ENCODE assay signal across 8 mouse cellular contexts in genomic region chr3:144568861-144569361, GRCm38 (mm10). TPM values are rescaled to one million over a fixed set of nuclear protein-coding genes. Genes with fewer than 3 reads are reported as not detected.
DNase-seq lines count a peak whose midpoint lies in the region; ATAC-seq and TF ChIP-seq lines count a peak whose summit lies in the region.

No protein-coding gene starts in this region.

- peaks cover 20% of the 10 kb centered on the region for H3K36me3 ChIP-seq in liver, embryonic 12.5 days
- H3K36me3 ChIP-seq in neural tube, embryonic 12.5 days, result peaks cover 5% of the 10 kb centered on the region

- ATAC-seq in liver, embryonic 12.5 days, result no peak
- no peak for ATAC-seq in neural tube, embryonic 12.5 days (ENCODE audit: low FRiP score, low read depth)

- H3K4me2 ChIP-seq in liver, embryonic 12.5 days, result peak overlapping the region; percentile 100
- H3K4me2 ChIP-seq in neural tube, embryonic 12.5 days (replicated peaks), result peak overlapping the region; percentile 84

- DNase-seq in kidney, adult 11 months, result peak; percentile 7
- DNase-seq in kidney, postnatal 14 days, result no peak
- peak; percentile 18 for DNase-seq in heart, postnatal 4 days
- DNase-seq in frontal cortex, adult 2 months (ENCODE audit: extremely low spot score in 1 of 2, low spot score in 1 of 2), result no peak
- DNase-seq in gastrocnemius, postnatal 36 days, result no peak

- peak overlapping the region; percentile 9; the same call in 1 of the 2 replicates for H3K27ac ChIP-seq in bone marrow macrophage, adult 2 months (ENCODE audit: insufficient read depth, low read depth, low read length)
- 0 out of 2 replicates have a peak overlapping the region, but pooled peaks have one; percentile 85 for H3K27ac ChIP-seq in liver, embryonic 12.5 days
- 0 out of 2 replicates have a peak overlapping the region, but pooled peaks have one; percentile 79 for H3K27ac ChIP-seq in neural tube, embryonic 12.5 days

- no peaks in the 10 kb centered on the region for H3K9me3 ChIP-seq in liver, embryonic 12.5 days (replicated peaks)
- H3K9me3 ChIP-seq in neural tube, embryonic 12.5 days, result no peaks in the 10 kb centered on the region

- WGBS in liver, embryonic 12.5 days (ENCODE audit: insufficient replicate concordance), result under 1% methylated on average over 21 of the region's 21 CpGs
- under 1% methylated on average over 21 of the region's 21 CpGs for WGBS in neural tube, embryonic 12.5 days

- TF ChIP-seq POLR2A in bone marrow macrophage, adult 2 months (IDR thresholded peaks at IDR 0.05; ENCODE audit: borderline replicate concordance, low read depth, low read length), result no peak

- peak overlapping the region; percentile 82 for H3K4me3 ChIP-seq in bone marrow macrophage, adult 2 months (ENCODE audit: insufficient read depth, low read length)
- peak overlapping the region; percentile 88 for H3K4me3 ChIP-seq in liver, embryonic 12.5 days
- peak overlapping the region; percentile 62 for H3K4me3 ChIP-seq in neural tube, embryonic 12.5 days

- H3K4me1 ChIP-seq in bone marrow macrophage, adult 2 months (ENCODE audit: control insufficient read depth, insufficient read depth, low read length), result peaks cover 18% of the 10 kb centered on the region
- H3K4me1 ChIP-seq in liver, embryonic 12.5 days, result peaks cover 50% of the 10 kb centered on the region
- peaks cover 25% of the 10 kb centered on the region for H3K4me1 ChIP-seq in neural tube, embryonic 12.5 days

- peak overlapping the region; percentile 95 for H3K9ac ChIP-seq in liver, embryonic 12.5 days
- peak overlapping the region; percentile 88 for H3K9ac ChIP-seq in neural tube, embryonic 12.5 days

- intact Hi-C loops in gastrocnemius, postnatal 36 days (cut with DNase I), result no loop called here

- TF ChIP-seq CTCF in bone marrow macrophage, adult 2 months (IDR thresholded peaks at IDR 0.05; ENCODE audit: low read depth, low read length), result no peak

- no peaks in the 10 kb centered on the region for H3K27me3 ChIP-seq in liver, embryonic 12.5 days (replicated peaks)
- H3K27me3 ChIP-seq in neural tube, embryonic 12.5 days (replicated peaks), result no peaks in the 10 kb centered on the region

RNA-seq across cellular contexts. Expression of gene Hs2st1, which starts 1.1 kb away (rescaled TPM):
- polyA plus RNA-seq in bone marrow macrophage, adult 2 months (2012; ENCODE audit: insufficient read depth, insufficient read length, missing spikeins), result 27.7 and 31.0 TPM in 2 replicates
- 10 to 100 TPM; 20.8 to 23.2 TPM for total RNA-seq in heart, postnatal 4 days (2021)
- polyA plus RNA-seq in liver, embryonic 12.5 days (2016; fragmentation: Nextera tagmentation; extraction: Ambion mirVana), result 6.0 and 6.3 TPM in 2 replicates
- polyA plus RNA-seq in neural tube, embryonic 12.5 days (2016; fragmentation: Nextera tagmentation; extraction: Ambion mirVana), result 24.1 and 24.6 TPM in 2 replicates
- polyA plus RNA-seq in frontal cortex, adult 2 months (2012; rRNA removed), result 21.7 and 22.3 TPM in 2 replicates
- total RNA-seq in gastrocnemius, postnatal 36 days (2021), result 10 to 100 TPM; 10.5 to 12.0 TPM

RNA-seq across cellular contexts. Expression of gene Selenof, which starts 1.2 kb away (rescaled TPM):
- 327 and 351 TPM in 2 replicates for polyA plus RNA-seq in bone marrow macrophage, adult 2 months (2012; ENCODE audit: insufficient read depth, insufficient read length, missing spikeins)
- 100 to 1,000 TPM; 224 to 252 TPM for total RNA-seq in heart, postnatal 4 days (2021)
- polyA plus RNA-seq in liver, embryonic 12.5 days (2016; fragmentation: Nextera tagmentation; extraction: Ambion mirVana), result 307 and 317 TPM in 2 replicates
- polyA plus RNA-seq in neural tube, embryonic 12.5 days (2016; fragmentation: Nextera tagmentation; extraction: Ambion mirVana), result 476 and 491 TPM in 2 replicates
- polyA plus RNA-seq in frontal cortex, adult 2 months (2012; rRNA removed), result 267 and 289 TPM in 2 replicates
- 100 to 1,000 TPM in 1 of 2 experiments, 10 to 100 TPM in 1; 98.7 to 111 TPM for total RNA-seq in gastrocnemius, postnatal 36 days (2021)

Comparison
In these comparisons a context has a peak if more than half of its experiments do, and no peak if none do; other contexts are left out.
1. DNase-seq: peak in kidney, adult 11 months (single experiment) and heart, postnatal 4 days (single experiment); none in kidney, postnatal 14 days (single experiment), frontal cortex, adult 2 months (0 of 2) and gastrocnemius, postnatal 36 days (0 of 2).
2. H3K27ac ChIP-seq: peak in every context shown above with its lines; median percentile 85 in liver, embryonic 12.5 days; 79 in neural tube, embryonic 12.5 days; 9 in bone marrow macrophage, adult 2 months.
3. Peak in every context shown above with its lines, with median percentiles within 50 percentile points of each other: H3K4me3 ChIP-seq.